Mouse (Mus musculus) kidney, adult 2 months (tissue): ENCODE results near the gene Mast4. TPM values are rescaled to one million over a fixed set of nuclear protein-coding genes. Genes with fewer than 3 reads are reported as not detected.

ENCODE experiments used
- DNase-seq: peaks from one replicate; pipeline ENCODE4 v3.0.0; 2021
- H3K27ac ChIP-seq: fragments of 200-500 bp; 2 replicates; pipeline ENCODE4 v1.5.1; 2012; ENCODE audit warnings: low read depth, low read length, control low read depth, inconsistent platforms; ENCODE audit not compliant: insufficient read depth
- H3K27me3 ChIP-seq: fragments of 200-500 bp; replicated peaks from 2 replicates; pipeline ENCODE4 v1.6.1; 2012; ENCODE audit warnings: mild to moderate bottlenecking, moderate library complexity, low read length, inconsistent platforms; ENCODE audit not compliant: control insufficient read depth, insufficient read depth
- H3K36me3 ChIP-seq: fragments of 200-500 bp; 2 replicates; pipeline ENCODE4 v1.6.1; 2012; ENCODE audit warnings: mild to moderate bottlenecking, moderate library complexity, low read length, inconsistent platforms; ENCODE audit not compliant: control insufficient read depth, insufficient read depth
- H3K4me1 ChIP-seq: fragments of 200-500 bp; 2 replicates; pipeline ENCODE4 v1.6.1; 2011; ENCODE audit warnings: low read length; ENCODE audit not compliant: control insufficient read depth, insufficient read depth
- H3K4me3 ChIP-seq: fragments of 200-500 bp; 2 replicates; pipeline ENCODE4 v1.5.1; 2011; ENCODE audit warnings: mild to moderate bottlenecking, low read depth, low read length, control low read depth; ENCODE audit not compliant: insufficient read depth
- CTCF ChIP-seq: fragments of 200-500 bp; conservative IDR thresholded peaks from 2 replicates; pipeline ENCODE4 v1.5.1; 2011; ENCODE audit warnings: low read depth, mild to moderate bottlenecking, control low read depth, low read length, moderate library complexity, mixed read lengths; ENCODE audit not compliant: insufficient read depth, insufficient read length
- POLR2A ChIP-seq: fragments of 200-500 bp; IDR thresholded peaks from one replicate; pipeline ENCODE4 v1.6.1; 2011; ENCODE audit warnings: low read depth, low read length, control low read depth
- WGBS: fragments of 180-500 bp; shearing (Covaris S2); methylation state at CpG from one replicate; pipeline ENCODE4 v1.1.7; 2018; 5-methylcytosine and 5-hydroxymethylcytosine counted together
- polyA plus RNA-seq: library from polyadenylated mRNA; depleted of rRNA; stranded (reverse); fragments of >200 nt; gene quantifications from 2 replicates; pipeline ENCODE4 v1.2.3, GENCODE M21; 2012

Mast4 gene
- polyA plus RNA-seq, 1 experiment = 6.5 TPM

DNA sequence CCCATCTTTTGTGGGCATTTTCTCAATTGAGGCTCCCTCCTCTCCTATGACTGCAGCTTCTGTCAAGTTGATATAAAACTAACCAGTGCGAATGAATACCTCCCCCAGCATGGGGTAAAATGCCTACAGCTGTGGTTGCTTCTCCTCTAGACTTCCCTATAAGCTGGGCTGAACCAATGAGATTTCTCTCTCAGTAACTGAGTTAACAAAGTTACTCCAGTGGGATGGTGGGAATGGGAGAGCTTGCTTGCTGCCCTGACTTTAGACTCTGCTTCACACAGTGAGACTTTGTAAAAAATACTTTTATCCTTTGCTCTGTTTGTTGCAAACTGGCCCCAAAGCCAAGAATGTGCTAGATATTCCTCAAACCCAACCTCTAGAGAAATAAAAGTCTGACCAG lies 41.2 kb downstream of the Mast4 start:
- Histone ChIP-seq H3K36me3 (no peaks in the 10 kb centered on the region), H3K4me1 (no peaks in the 10 kb centered on the region), H3K4me3 (no peak overlapping the region), H3K27me3 (no peaks in the 10 kb centered on the region), H3K27ac (no peak overlapping the region)
- no peak for TF ChIP-seq CTCF
- no peak for TF ChIP-seq POLR2A
- WGBS = 88% methylated on average over 1 of the region's 1 CpGs
- DNase-seq = no peak

DNA sequence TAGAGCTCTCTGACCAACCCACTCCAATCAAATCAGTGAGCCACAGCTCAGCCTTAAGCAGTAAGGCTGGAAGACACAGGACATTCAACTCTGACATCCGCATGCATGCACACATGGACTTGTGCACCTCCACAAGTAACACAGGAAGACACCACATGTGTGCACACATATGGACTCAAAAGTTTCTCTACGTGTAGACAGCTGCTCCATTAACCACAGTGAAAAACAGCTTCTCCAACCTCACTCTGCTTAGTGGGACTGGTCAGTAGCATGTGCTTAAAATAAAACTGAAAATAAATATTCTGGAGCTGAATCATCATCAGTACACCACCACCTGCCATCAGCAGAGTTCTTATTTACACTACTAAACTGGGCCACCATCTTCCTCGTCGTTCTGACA lies 43.2 kb downstream of the Mast4 start:
- Histone ChIP-seq H3K4me1 (no peaks in the 10 kb centered on the region), H3K4me3 (no peak overlapping the region), H3K27me3 (no peaks in the 10 kb centered on the region), H3K36me3 (no peaks in the 10 kb centered on the region), H3K27ac (no peak overlapping the region)
- TF ChIP-seq CTCF = no peak
- no peak for TF ChIP-seq POLR2A
- WGBS = 87% methylated on average over 4 of the region's 4 CpGs
- no peak for DNase-seq

DNA sequence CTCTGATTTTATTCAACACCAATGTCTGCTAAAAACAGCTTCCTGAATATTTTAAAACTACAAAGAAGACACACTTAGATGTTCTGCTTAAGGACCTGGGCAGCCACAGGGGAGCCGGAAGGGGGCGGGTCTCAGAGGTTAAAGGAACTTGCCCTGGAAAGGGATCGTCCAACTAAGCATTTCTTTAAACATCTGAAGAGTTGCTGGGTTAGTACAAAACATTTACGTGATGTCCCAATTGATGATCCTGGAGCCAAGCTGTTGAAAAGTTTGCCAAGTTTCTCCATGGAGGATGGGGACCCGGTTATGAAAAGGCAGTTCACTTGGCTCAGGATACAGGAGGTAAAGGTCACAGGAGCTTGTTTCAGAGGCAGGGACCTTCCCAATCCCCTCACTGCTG lies 48.5 kb downstream of the Mast4 start:
- Histone ChIP-seq H3K4me3 (no peak overlapping the region), H3K27me3 (no peaks in the 10 kb centered on the region), H3K36me3 (no peaks in the 10 kb centered on the region), H3K4me1 (peaks cover 5% of the 10 kb centered on the region; the same call in 1 of the 2 replicates), H3K27ac (no peak overlapping the region)
- WGBS = 52% methylated on average over 5 of the region's 5 CpGs
- peak; percentile 74 for DNase-seq
- no peak for TF ChIP-seq POLR2A
- no peak for TF ChIP-seq CTCF

GRCm38 (mm10) chr13:103285036-103285435 lies 49.3 kb downstream of the Mast4 start:
- H3K27me3 ChIP-seq = no peaks in the 10 kb centered on the region
- H3K4me1 ChIP-seq = peaks cover 5% of the 10 kb centered on the region; the same call in 1 of the 2 replicates
- DNase-seq = no peak
- WGBS = 81% methylated on average over 7 of the region's 7 CpGs
- peak overlapping the region; percentile 45; the same call in 1 of the 2 replicates for H3K27ac ChIP-seq
- TF ChIP-seq CTCF = no peak
- TF ChIP-seq POLR2A = no peak
- H3K36me3 ChIP-seq = no peaks in the 10 kb centered on the region
- H3K4me3 ChIP-seq = no peak overlapping the region

GRCm38 (mm10) chr13:103270856-103271391 lies 63.4 kb downstream of the Mast4 start:
- H3K27ac ChIP-seq = no peak overlapping the region
- no peaks in the 10 kb centered on the region for H3K36me3 ChIP-seq
- no peak overlapping the region for H3K4me3 ChIP-seq
- no peaks in the 10 kb centered on the region for H3K27me3 ChIP-seq
- H3K4me1 ChIP-seq = no peaks in the 10 kb centered on the region; the same call in 1 of the 2 replicates
- no peak for TF ChIP-seq CTCF
- no peak for TF ChIP-seq POLR2A
- 78% methylated on average over 9 of the region's 9 CpGs for WGBS
- DNase-seq = no peak

DNA sequence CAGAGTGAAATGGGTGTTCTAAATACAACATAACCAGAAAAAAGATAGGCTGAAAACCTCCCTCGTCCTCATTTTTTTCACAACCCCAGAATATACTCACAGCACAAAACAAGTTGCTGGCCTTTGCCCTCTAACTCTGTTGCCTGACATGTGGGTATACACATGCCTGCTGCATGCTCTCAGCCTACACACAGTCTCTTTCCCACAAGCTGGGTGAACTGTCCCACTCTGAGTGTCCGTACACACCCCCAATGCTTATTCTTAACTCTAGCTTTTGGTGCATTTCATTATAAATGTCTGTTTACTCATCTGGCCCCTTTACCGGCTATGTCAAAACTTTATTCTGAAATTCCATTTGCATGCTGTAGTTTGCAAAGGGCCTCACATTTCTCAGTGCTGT lies 71.6 kb downstream of the Mast4 start:
- WGBS = 64% methylated on average over 3 of the region's 3 CpGs
- Histone ChIP-seq H3K27ac (no peak overlapping the region), H3K4me1 (peaks cover 2% of the 10 kb centered on the region; the same call in 1 of the 2 replicates), H3K27me3 (no peaks in the 10 kb centered on the region), H3K4me3 (no peak overlapping the region), H3K36me3 (no peaks in the 10 kb centered on the region)
- no peak for DNase-seq
- TF ChIP-seq POLR2A = no peak
- no peak for TF ChIP-seq CTCF

DNA sequence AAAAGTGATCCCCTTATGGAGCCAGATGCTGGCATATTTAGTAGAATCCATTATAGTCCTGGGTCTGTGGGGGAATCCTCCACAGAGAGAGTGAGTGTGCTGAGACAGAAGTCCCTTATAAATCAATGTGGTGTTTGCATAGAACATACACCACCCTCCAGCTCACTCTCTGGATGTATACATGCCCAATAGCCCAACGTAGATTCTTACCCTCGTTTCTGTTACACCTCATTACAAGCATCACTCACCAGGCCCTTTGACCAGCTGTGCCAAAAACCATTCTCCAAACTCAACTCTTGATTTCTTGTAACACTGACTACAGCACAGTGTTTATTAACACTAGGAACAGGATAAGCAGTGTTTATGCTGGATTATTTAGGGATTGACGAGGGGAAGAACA lies 72.2 kb downstream of the Mast4 start:
- H3K27ac ChIP-seq = no peak overlapping the region
- no peak for TF ChIP-seq POLR2A
- TF ChIP-seq CTCF = no peak
- no peak for DNase-seq
- H3K36me3 ChIP-seq = no peaks in the 10 kb centered on the region
- peaks cover 2% of the 10 kb centered on the region; the same call in 1 of the 2 replicates for H3K4me1 ChIP-seq
- no peak overlapping the region for H3K4me3 ChIP-seq
- 65% methylated on average over 3 of the region's 3 CpGs for WGBS
- H3K27me3 ChIP-seq = no peaks in the 10 kb centered on the region
